ENCODE assay signal across 8 mouse cellular contexts in the genomic region with DNA sequence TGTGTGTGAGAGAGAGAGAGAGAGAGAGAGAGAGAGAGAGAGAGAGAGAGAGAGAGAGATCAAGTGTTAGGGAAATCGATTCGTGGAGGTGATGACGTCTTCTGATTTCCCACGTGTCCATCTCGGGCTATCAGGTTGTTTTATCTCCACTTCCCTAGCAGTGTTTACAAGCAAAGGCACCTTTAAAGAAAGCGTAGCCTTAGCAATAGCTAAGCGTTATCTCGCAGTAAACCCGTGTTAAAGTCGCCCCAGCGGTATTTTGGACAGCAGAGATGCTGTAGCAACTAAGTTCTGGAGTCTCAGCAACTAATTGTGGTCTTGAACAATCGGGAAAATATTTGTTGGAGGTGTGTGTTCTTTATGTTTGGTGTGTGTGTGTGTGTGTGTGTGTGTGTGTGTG. TPM values are rescaled to one million over a fixed set of nuclear protein-coding genes. Genes with fewer than 3 reads are reported as not detected.
A peak's percentile ranks its signal among the peaks of the same experiment; 100 is the strongest.
DNase-seq lines count a peak whose midpoint lies in the region; ATAC-seq and TF ChIP-seq lines count a peak whose summit lies in the region.

No protein-coding gene starts in this region.

- H3K9ac ChIP-seq in embryonic facial prominence, embryonic 11.5 days (replicated peaks; ENCODE audit: low read length) = no peak overlapping the region; the same call in 1 of the 2 replicates
- peak overlapping the region; percentile 94 for H3K9ac ChIP-seq in kidney, embryonic 16.5 days (replicated peaks; ENCODE audit: low read length)

- H3K4me1 ChIP-seq in kidney, adult 2 months (ENCODE audit: control insufficient read depth, insufficient read depth, low read length) = peaks cover 15% of the 10 kb centered on the region; the same call in 1 of the 2 replicates
- H3K4me1 ChIP-seq in embryonic facial prominence, embryonic 11.5 days (ENCODE audit: control insufficient read depth, insufficient read depth, low read length) = no peaks in the 10 kb centered on the region
- H3K4me1 ChIP-seq in kidney, embryonic 16.5 days (ENCODE audit: insufficient read depth, low read length) = peaks cover 25% of the 10 kb centered on the region

- peak overlapping the region; percentile 97 for H3K4me2 ChIP-seq in embryonic facial prominence, embryonic 11.5 days (ENCODE audit: low read depth, low read length)
- peak overlapping the region; percentile 70 for H3K4me2 ChIP-seq in kidney, embryonic 16.5 days (replicated peaks; ENCODE audit: low read depth, low read length)
- peak overlapping the region; percentile 71 for H3K4me2 ChIP-seq in myocyte (ENCODE audit: low read depth)

- H3ac ChIP-seq in myocyte (ENCODE audit: control insufficient read depth, insufficient read length) = no peak overlapping the region

- 8% methylated on average over 12 of the region's 12 CpGs for WGBS in kidney, adult 2 months
- 3% methylated on average over 12 of the region's 12 CpGs for WGBS in embryonic facial prominence, embryonic 11.5 days
- 3% methylated on average over 12 of the region's 12 CpGs for WGBS in kidney, embryonic 16.5 days

- H3K27me3 ChIP-seq in kidney, adult 2 months (replicated peaks; ENCODE audit: control insufficient read depth, insufficient read depth, low read length) = no peaks in the 10 kb centered on the region
- H3K27me3 ChIP-seq in embryonic facial prominence, embryonic 11.5 days (ENCODE audit: control insufficient read depth, insufficient read depth, low read length) = peaks cover 2% of the 10 kb centered on the region; the same call in 1 of the 2 replicates
- peaks cover 7% of the 10 kb centered on the region for H3K27me3 ChIP-seq in kidney, embryonic 16.5 days (ENCODE audit: insufficient read depth, low read length)
- H3K27me3 ChIP-seq in myocyte (ENCODE audit: control insufficient read depth, insufficient read depth, insufficient read length) = no peaks in the 10 kb centered on the region

- H3K36me3 ChIP-seq in kidney, adult 2 months (ENCODE audit: control insufficient read depth, insufficient read depth, low read length) = no peaks in the 10 kb centered on the region; the same call in 1 of the 2 replicates
- H3K36me3 ChIP-seq in embryonic facial prominence, embryonic 11.5 days (replicated peaks; ENCODE audit: control insufficient read depth, insufficient read depth, low read depth, low read length) = no peaks in the 10 kb centered on the region
- H3K36me3 ChIP-seq in kidney, embryonic 16.5 days (ENCODE audit: insufficient read depth, low read length) = no peaks in the 10 kb centered on the region
- no peaks in the 10 kb centered on the region for H3K36me3 ChIP-seq in myocyte (ENCODE audit: control insufficient read depth, insufficient read depth)

- no peak for TF ChIP-seq POLR2A in kidney, adult 2 months (IDR thresholded peaks at IDR 0.05; ENCODE audit: low read depth, low read length)
- TF ChIP-seq POLR2A in myocyte (IDR thresholded peaks at IDR 0.05; ENCODE audit: insufficient read length, low read depth) = no peak

- ATAC-seq in embryonic facial prominence, embryonic 11.5 days (replicated peaks; ENCODE audit: insufficient number of reproducible peaks, low FRiP score, low TSS enrichment, low read depth) = no peak
- no peak for ATAC-seq in kidney, embryonic 16.5 days (ENCODE audit: low FRiP score, low TSS enrichment)

- peak overlapping the region; percentile 87 for H3K27ac ChIP-seq in kidney, adult 2 months (ENCODE audit: insufficient read depth, low read depth, low read length)
- no peak overlapping the region for H3K27ac ChIP-seq in embryonic facial prominence, embryonic 11.5 days (replicated peaks; ENCODE audit: low read depth, low read length)
- H3K27ac ChIP-seq in kidney, embryonic 16.5 days (ENCODE audit: low read length) = peak overlapping the region; percentile 92

- H3K9me3 ChIP-seq in embryonic facial prominence, embryonic 11.5 days (replicated peaks; ENCODE audit: control insufficient read depth, low read length) = no peaks in the 10 kb centered on the region
- H3K9me3 ChIP-seq in kidney, embryonic 16.5 days (ENCODE audit: low read length) = no peaks in the 10 kb centered on the region

- H3K79me2 ChIP-seq in myocyte (ENCODE audit: control insufficient read depth, insufficient read depth) = no peaks in the 10 kb centered on the region

- no peak for DNase-seq in kidney, adult 2 months
- no peak for DNase-seq in kidney, adult 8-10 months
- DNase-seq in embryonic facial prominence, embryonic 11.5 days (ENCODE audit: low spot score) = peak; percentile 27
- DNase-seq in cerebellum, postnatal 4 days (ENCODE audit: low spot score in 2 of 2) = no peak
- no peak for DNase-seq in thymus, postnatal 36 days
- no peak for DNase-seq in cerebellum, adult 18-20 months

- H3K4me3 ChIP-seq in kidney, adult 2 months (ENCODE audit: insufficient read depth, low read depth, low read length) = peak overlapping the region; percentile 99
- H3K4me3 ChIP-seq in embryonic facial prominence, embryonic 11.5 days (ENCODE audit: low read depth, low read length) = peak overlapping the region; percentile 81
- H3K4me3 ChIP-seq in kidney, embryonic 16.5 days (ENCODE audit: low read length) = peak overlapping the region; percentile 93
- peak overlapping the region; percentile 22 for H3K4me3 ChIP-seq in myocyte

- TF ChIP-seq CTCF in kidney, adult 2 months (conservative IDR thresholded peaks at IDR 0.05; ENCODE audit: insufficient read depth, insufficient read length, low read depth, low read length) = no peak

TF ChIP-seq in myocyte, 11 proteins besides CTCF, POLR2A, EP300 and RAD21:
- no peak for TF ChIP-seq TCF3 (IDR thresholded peaks at IDR 0.05; ENCODE audit: insufficient read length, low read depth)
- TF ChIP-seq SRF (IDR thresholded peaks at IDR 0.05; ENCODE audit: control insufficient read depth, insufficient read length, low read depth) = no peak
- no peak for TF ChIP-seq MAX (IDR thresholded peaks at IDR 0.05; ENCODE audit: low read depth)
- no peak for TF ChIP-seq E2F4 (IDR thresholded peaks at IDR 0.05; ENCODE audit: insufficient read depth)
- TF ChIP-seq CEBPB (IDR thresholded peaks at IDR 0.05; ENCODE audit: insufficient read depth, poor library complexity, severe bottlenecking) = no peak
- TF ChIP-seq MYOG (IDR thresholded peaks at IDR 0.05; ENCODE audit: control insufficient read depth in 1 of 3, insufficient read depth in 1 of 3, insufficient read length in 2 of 3, low read depth in 2 of 3) = no peak
- no peak for TF ChIP-seq POLR2AphosphoS2 (IDR thresholded peaks at IDR 0.05; ENCODE audit: insufficient read length, low read depth)
- no peak for TF ChIP-seq REST (IDR thresholded peaks at IDR 0.05; ENCODE audit: insufficient read depth, insufficient read length)
- no peak for TF ChIP-seq USF1 (IDR thresholded peaks at IDR 0.05; ENCODE audit: low read depth)
- TF ChIP-seq MYOD1 (IDR thresholded peaks at IDR 0.05; ENCODE audit: control insufficient read depth in 1 of 3, insufficient read length in 2 of 3, low read depth in 2 of 3) = no peak

RNA-seq across cellular contexts. Expression of gene Pawr, which starts 1.7 kb away (rescaled TPM):
- 17.9 and 19.0 TPM in 2 replicates for polyA plus RNA-seq in kidney, adult 2 months (2012; rRNA removed)
- polyA plus RNA-seq in embryonic facial prominence, embryonic 11.5 days (2014; fragmentation: Nextera tagmentation; extraction: Ambion mirVana) = 11.6 TPM in 2 replicates
- 13.4 and 13.6 TPM in 2 replicates for polyA plus RNA-seq in kidney, embryonic 16.5 days (2015; fragmentation: Nextera tagmentation; extraction: Ambion mirVana)
- 2.9 TPM for polyA plus RNA-seq in myocyte (2012; fragmentation: generic; extraction: Trizol)

Comparison
In these comparisons a context has a peak if more than half of its experiments do, and no peak if none do; other contexts are left out.
1. H3K4me3 ChIP-seq: peak in every context shown above with its lines; median percentile 99 in kidney, adult 2 months; 93 in kidney, embryonic 16.5 days; 81 in embryonic facial prominence, embryonic 11.5 days; 22 in myocyte.